Mouse (Mus musculus) left cerebral cortex, adult 18-20 months (tissue): Measurements from ENCODE around the gene Bmp6. TPM values are rescaled to one million over a fixed set of nuclear protein-coding genes. Genes with fewer than 3 reads are reported as not detected.

Experiments used
- DNase-seq, 2 experiments: peaks; one replicate each; pipeline ENCODE4 v3.0.0; 2021 to 2022; ENCODE audit warnings: low spot score in 2 of 2, mixed read lengths in 1 of 2
- total RNA-seq, 2 experiments: library from RNA; stranded (reverse); gene quantifications; 2 replicates each; pipeline ENCODE4 v1.2.3; 2021

The Bmp6 gene
- total RNA-seq, 2 experiments from 2014 or later: 14.2 to 15.2 TPM

- no peak for DNase-seq
Observed at GRCm38 (mm10) chr13:38353420-38354255, 8.7 kb downstream of the Bmp6 start.

GRCm38 (mm10) chr13:38354284-38354683, 9.4 kb downstream of the Bmp6 start:
- no peak for DNase-seq

- DNase-seq: no peak
Observed at GRCm38 (mm10) chr13:38359045-38359444, 14.1 kb downstream of the Bmp6 start.

- DNase-seq: no peak
Observed at GRCm38 (mm10) chr13:38362751-38363150, 17.8 kb downstream of the Bmp6 start.

GRCm38 (mm10) chr13:38363869-38364268, 19.0 kb downstream of the Bmp6 start:
- DNase-seq: no peak

GRCm38 (mm10) chr13:38369624-38370023, 24.7 kb downstream of the Bmp6 start:
- no peak for DNase-seq

- DNase-seq: no peak
Observed at GRCm38 (mm10) chr13:38376071-38376470, 31.2 kb downstream of the Bmp6 start.

GRCm38 (mm10) chr13:38377355-38377754, 32.4 kb downstream of the Bmp6 start:
- no peak for DNase-seq

GRCm38 (mm10) chr13:38379806-38380205, 34.9 kb downstream of the Bmp6 start:
- peak; percentile 6 to 48 for DNase-seq

GRCm38 (mm10) chr13:38386035-38386559, 41.2 kb downstream of the Bmp6 start:
- no peak for DNase-seq

GRCm38 (mm10) chr13:38387453-38388040, 42.6 kb downstream of the Bmp6 start:
- DNase-seq: no peak

GRCm38 (mm10) chr13:38393444-38393843, 48.5 kb downstream of the Bmp6 start:
- DNase-seq: no peak

- no peak for DNase-seq
Observed at GRCm38 (mm10) chr13:38395026-38395425, 50.1 kb downstream of the Bmp6 start.

GRCm38 (mm10) chr13:38397007-38397545, 52.2 kb downstream of the Bmp6 start:
- DNase-seq: no peak

- DNase-seq: no peak
Observed at GRCm38 (mm10) chr13:38398658-38399057, 53.8 kb downstream of the Bmp6 start.

GRCm38 (mm10) chr13:38400662-38401061, 55.8 kb downstream of the Bmp6 start:
- DNase-seq: no peak

- DNase-seq: no peak
Observed at GRCm38 (mm10) chr13:38407611-38408315, 62.9 kb downstream of the Bmp6 start.

- DNase-seq: no peak
Observed at GRCm38 (mm10) chr13:38408636-38409035, 63.7 kb downstream of the Bmp6 start.

- DNase-seq: peak; percentile 62 to 79
Observed at GRCm38 (mm10) chr13:38410322-38410865, 65.5 kb downstream of the Bmp6 start.

GRCm38 (mm10) chr13:38419781-38420180, 74.9 kb downstream of the Bmp6 start:
- DNase-seq: no peak

- no peak for DNase-seq
Observed at GRCm38 (mm10) chr13:38422491-38422890, 77.6 kb downstream of the Bmp6 start.
